Mouse (Mus musculus): ENCODE measurements around the gene Nts.

DNA sequence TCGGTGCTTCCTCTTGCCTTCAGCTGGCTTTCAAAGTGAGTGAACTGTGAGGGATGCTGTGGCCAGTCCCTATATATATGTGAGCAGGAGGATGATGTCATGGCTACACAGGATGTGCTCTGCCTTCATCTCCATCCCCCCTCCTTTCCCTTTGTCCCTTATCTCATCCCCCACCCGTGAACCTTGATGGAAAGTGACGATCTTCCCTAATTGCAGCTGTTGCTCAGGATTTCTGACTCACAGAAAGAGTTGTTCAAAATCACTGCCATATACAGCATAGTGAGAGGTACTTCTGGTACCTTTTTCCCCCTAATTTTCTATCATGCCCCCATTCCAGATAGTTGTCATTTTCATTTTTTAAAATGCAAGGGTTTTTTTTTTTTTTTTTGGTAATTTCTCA, at the start of gene Nts:
- TF ChIP-seq POLR2A (IDR thresholded peaks at IDR 0.05; ENCODE audit: low read depth, low read length) = no peak
- no peak for TF ChIP-seq MAFK (IDR thresholded peaks at IDR 0.05; ENCODE audit: insufficient replicate concordance, low read length)
- no peak for TF ChIP-seq CHD2 (IDR thresholded peaks at IDR 0.05; ENCODE audit: low read length)
- no peak for TF ChIP-seq CTCF (conservative IDR thresholded peaks at IDR 0.05 in 1 of 2, IDR thresholded peaks at IDR 0.05 in 1 of 2; ENCODE audit: low read depth in 2 of 2, low read length in 2 of 2)
- no peak for TF ChIP-seq MYC (IDR thresholded peaks at IDR 0.05; ENCODE audit: low read depth, low read length)
- no peak for TF ChIP-seq ZKSCAN1 (IDR thresholded peaks at IDR 0.05; ENCODE audit: borderline replicate concordance, low read depth, low read length)
- TF ChIP-seq USF1 (IDR thresholded peaks at IDR 0.05; ENCODE audit: low read depth, low read length) = no peak
- no peak for TF ChIP-seq USF2 (conservative IDR thresholded peaks at IDR 0.05; ENCODE audit: low read depth, low read length)
- TF ChIP-seq JUND (conservative IDR thresholded peaks at IDR 0.05; ENCODE audit: low read depth, low read length) = no peak
- TF ChIP-seq TCF12 (IDR thresholded peaks at IDR 0.05; ENCODE audit: low read depth, low read length) = no peak
- no peak for TF ChIP-seq ELF1 (IDR thresholded peaks at IDR 0.05; ENCODE audit: low read depth, low read length)
- TF ChIP-seq SMC3 (IDR thresholded peaks at IDR 0.05; ENCODE audit: low read depth, low read length) = no peak

Measured in CH12.LX (cell line).